Mouse (Mus musculus) megakaryocyte, embryonic 14.5 days (primary cell): ENCODE measurements around the gene Rab3ip.

ENCODE experiments used
- FLI1 ChIP-seq: IDR thresholded peaks from 2 replicates; pipeline ENCODE4 v1.6.1; 2012; ENCODE audit warnings: low read length, inconsistent platforms, mixed read lengths
- GATA1 ChIP-seq: IDR thresholded peaks from 3 replicates; pipeline ENCODE4 v1.6.1; 2012; ENCODE audit warnings: mixed read lengths, low read length, inconsistent platforms, borderline replicate concordance

GRCm38 (mm10) chr10:116996236-116996600 lies 45.6 kb upstream of the Rab3ip start:
- TF ChIP-seq GATA1 (no peak), FLI1 (no peak)
